In genomic region chr17:40662118-40662679, GRCm38 (mm10) we compare ENCODE assay signal across 32 mouse cellular contexts. TPM values are rescaled to one million over a fixed set of nuclear protein-coding genes. Genes with fewer than 3 reads are reported as not detected.
"Had no signal": no experiment of that assay in that cellular context is flagged by ENCODE, and none has a peak within 500 bp of the region (broad histone marks: within the 10 kb centered on the region; RNA-seq: fewer than 3 reads in every experiment).

No protein-coding gene starts in this region.

RNA-seq across cellular contexts. Expression of gene Esp3, which starts 30.3 kb away (rescaled TPM):
- total RNA-seq: common myeloid progenitor, adult 5-6 weeks; forebrain, postnatal 0 days; gastrocnemius, adult 18-20 months; gastrocnemius, adult 2 months; gastrocnemius, adult 8-10 months; gastrocnemius, postnatal 10 days; gastrocnemius, postnatal 14 days; gastrocnemius, postnatal 25 days; gastrocnemius, postnatal 36 days; gastrocnemius, postnatal 4 days; granulocyte monocyte progenitor cell, adult 5-6 weeks; heart, adult 18-20 months; heart, adult 2 months; heart, adult 8-10 months had no signal
- polyA plus RNA-seq: cortical plate, adult 2 months; embryonic facial prominence, embryonic 10.5 days; embryonic facial prominence, embryonic 11.5 days; embryonic facial prominence, embryonic 12.5 days; embryonic facial prominence, embryonic 13.5 days; embryonic facial prominence, embryonic 14.5 days; embryonic facial prominence, embryonic 15.5 days; erythroblast, embryonic 14.5 days; forebrain, embryonic 10.5 days; forebrain, embryonic 11.5 days; forebrain, embryonic 12.5 days; forebrain, embryonic 13.5 days; forebrain, embryonic 14.5 days; forebrain, embryonic 15.5 days; forebrain, embryonic 16.5 days; forebrain, postnatal 0 days; frontal cortex, adult 2 months; gonadal fat pad, adult 2 months; heart, adult 2 months; heart, embryonic 10.5 days had no signal
